Mouse (Mus musculus) ES-Bruce4 (cell line): Measurements from ENCODE around the gene Ttll10.

Experiments
- CTCF ChIP-seq: IDR thresholded peaks from one replicate; pipeline ENCODE4 v1.8.1; 2011; ENCODE audit warnings: low read depth, low read length
- POLR2A ChIP-seq: IDR thresholded peaks from one replicate; pipeline ENCODE4 v1.8.1; 2011; ENCODE audit warnings: low read length; ENCODE audit not compliant: insufficient read depth

DNA sequence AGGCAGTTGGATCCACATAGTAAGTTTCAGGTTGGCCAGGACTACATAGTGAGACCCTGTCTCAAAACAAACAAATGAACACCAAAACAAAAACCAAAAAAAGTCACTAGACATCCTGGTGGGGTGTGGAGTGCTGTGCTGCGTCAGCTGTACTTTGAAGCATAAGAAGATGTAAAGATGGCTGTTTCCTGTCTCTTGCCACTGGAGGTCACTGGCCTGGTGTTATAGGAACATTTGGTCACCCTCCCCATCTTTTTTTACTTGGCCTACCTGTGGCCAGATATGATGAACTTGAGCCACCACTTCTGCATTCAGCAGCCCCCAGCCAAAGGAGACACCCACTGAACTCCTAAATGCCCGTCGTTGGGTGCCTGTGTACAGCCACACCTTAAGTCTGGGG, 37.8 kb downstream of the Ttll10 start:
- TF ChIP-seq CTCF (no peak), POLR2A (no peak)
